Mouse (Mus musculus): ENCODE results near the gene Efcab12. TPM values are rescaled to one million over a fixed set of nuclear protein-coding genes. Genes with fewer than 3 reads are reported as not detected.
A peak's percentile ranks its signal among the peaks of the same experiment; 100 is the strongest.

Gene Efcab12
- polyA plus RNA-seq, 1 experiment from 2014 or later, result 0.27 TPM

GRCm38 (mm10) chr6:115865246-115865645 is 27.0 kb upstream of the Efcab12 start:
- no peak for DNase-seq (ENCODE audit: low spot score)
- H3K4me2 ChIP-seq, result no peak overlapping the region
- H3K9ac ChIP-seq (ENCODE audit: low read depth, low read length), result no peak overlapping the region
- no peaks in the 10 kb centered on the region for H3K9me3 ChIP-seq (ENCODE audit: control insufficient read depth, low read length)
- WGBS, result 88% methylated on average over 4 of the region's 4 CpGs
- H3K27me3 ChIP-seq (replicated peaks; ENCODE audit: control insufficient read depth, insufficient read depth, low read length), result no peaks in the 10 kb centered on the region
- ATAC-seq (replicated peaks; ENCODE audit: low FRiP score), result no peak
- 0 out of 2 replicates have a peak, but pooled peaks cover under 1% of the 10 kb centered on the region for H3K4me1 ChIP-seq (replicated peaks; ENCODE audit: control insufficient read depth, insufficient read depth, low read length)
- H3K27ac ChIP-seq (ENCODE audit: low read depth, low read length), result no peak overlapping the region
- H3K4me3 ChIP-seq (ENCODE audit: low read depth, low read length), result no peak overlapping the region
- no peaks in the 10 kb centered on the region for H3K36me3 ChIP-seq (ENCODE audit: control insufficient read depth, insufficient read depth, low read length)

GRCm38 (mm10) chr6:115863340-115863841 is 25.2 kb upstream of the Efcab12 start:
- ATAC-seq (replicated peaks; ENCODE audit: low FRiP score), result no peak
- no peak overlapping the region for H3K4me2 ChIP-seq
- no peaks in the 10 kb centered on the region for H3K36me3 ChIP-seq (ENCODE audit: control insufficient read depth, insufficient read depth, low read length)
- no peak overlapping the region for H3K4me3 ChIP-seq (ENCODE audit: low read depth, low read length)
- 0 out of 2 replicates have a peak, but pooled peaks cover 6% of the 10 kb centered on the region for H3K4me1 ChIP-seq (replicated peaks; ENCODE audit: control insufficient read depth, insufficient read depth, low read length)
- H3K27ac ChIP-seq (ENCODE audit: low read depth, low read length), result no peak overlapping the region
- 65% methylated on average over 7 of the region's 7 CpGs for WGBS
- no peaks in the 10 kb centered on the region for H3K27me3 ChIP-seq (replicated peaks; ENCODE audit: control insufficient read depth, insufficient read depth, low read length)
- no peaks in the 10 kb centered on the region for H3K9me3 ChIP-seq (ENCODE audit: control insufficient read depth, low read length)
- no peak for DNase-seq (ENCODE audit: low spot score)
- no peak overlapping the region for H3K9ac ChIP-seq (ENCODE audit: low read depth, low read length)

GRCm38 (mm10) chr6:115860027-115860556 is 21.9 kb upstream of the Efcab12 start:
- Histone ChIP-seq H3K27me3 (replicated peaks; ENCODE audit: control insufficient read depth, insufficient read depth, low read length) (no peaks in the 10 kb centered on the region), H3K9me3 (ENCODE audit: control insufficient read depth, low read length) (no peaks in the 10 kb centered on the region), H3K4me3 (ENCODE audit: low read depth, low read length) (no peak overlapping the region), H3K27ac (ENCODE audit: low read depth, low read length) (no peak overlapping the region), H3K36me3 (ENCODE audit: control insufficient read depth, insufficient read depth, low read length) (no peaks in the 10 kb centered on the region), H3K4me2 (no peak overlapping the region), H3K4me1 (replicated peaks; ENCODE audit: control insufficient read depth, insufficient read depth, low read length) (0 out of 2 replicates have a peak, but pooled peaks cover 6% of the 10 kb centered on the region), H3K9ac (ENCODE audit: low read depth, low read length) (no peak overlapping the region)
- 58% methylated on average over 7 of the region's 7 CpGs for WGBS
- DNase-seq (ENCODE audit: low spot score) (no peak), ATAC-seq (replicated peaks; ENCODE audit: low FRiP score) (no peak)

- no peaks in the 10 kb centered on the region for H3K9me3 ChIP-seq (ENCODE audit: control insufficient read depth, low read length)
- H3K36me3 ChIP-seq (ENCODE audit: control insufficient read depth, insufficient read depth, low read length), result no peaks in the 10 kb centered on the region
- H3K4me1 ChIP-seq (replicated peaks; ENCODE audit: control insufficient read depth, insufficient read depth, low read length), result 0 out of 2 replicates have a peak, but pooled peaks cover 6% of the 10 kb centered on the region
- no peaks in the 10 kb centered on the region for H3K27me3 ChIP-seq (replicated peaks; ENCODE audit: control insufficient read depth, insufficient read depth, low read length)
- DNase-seq (ENCODE audit: low spot score), result no peak
- no peak overlapping the region for H3K9ac ChIP-seq (ENCODE audit: low read depth, low read length)
- H3K4me2 ChIP-seq, result peak overlapping the region; percentile 5; the same call in 1 of the 2 replicates
- WGBS, result 46% methylated on average over 4 of the region's 4 CpGs
- H3K27ac ChIP-seq (ENCODE audit: low read depth, low read length), result peak overlapping the region; percentile 22; the same call in 1 of the 2 replicates
- ATAC-seq (replicated peaks; ENCODE audit: low FRiP score), result no peak
- no peak overlapping the region for H3K4me3 ChIP-seq (ENCODE audit: low read depth, low read length)
Measured at GRCm38 (mm10) chr6:115859258-115859657, 21.0 kb upstream of the Efcab12 start.

- H3K9me3 ChIP-seq (ENCODE audit: control insufficient read depth, low read length), result no peaks in the 10 kb centered on the region
- DNase-seq (ENCODE audit: low spot score), result no peak
- no peak overlapping the region for H3K4me3 ChIP-seq (ENCODE audit: low read depth, low read length)
- no peak overlapping the region for H3K4me2 ChIP-seq
- H3K9ac ChIP-seq (ENCODE audit: low read depth, low read length), result no peak overlapping the region
- WGBS, result 72% methylated on average over 4 of the region's 4 CpGs
- ATAC-seq (replicated peaks; ENCODE audit: low FRiP score), result no peak
- H3K27me3 ChIP-seq (replicated peaks; ENCODE audit: control insufficient read depth, insufficient read depth, low read length), result no peaks in the 10 kb centered on the region
- no peaks in the 10 kb centered on the region for H3K36me3 ChIP-seq (ENCODE audit: control insufficient read depth, insufficient read depth, low read length)
- H3K27ac ChIP-seq (ENCODE audit: low read depth, low read length), result no peak overlapping the region
- peaks cover 14% of the 10 kb centered on the region for H3K4me1 ChIP-seq (replicated peaks; ENCODE audit: control insufficient read depth, insufficient read depth, low read length)
Measured at GRCm38 (mm10) chr6:115856361-115856745, 18.1 kb upstream of the Efcab12 start.

GRCm38 (mm10) chr6:115855733-115856360 is 17.6 kb upstream of the Efcab12 start:
- WGBS, result 79% methylated on average over 3 of the region's 3 CpGs
- Histone ChIP-seq H3K27me3 (replicated peaks; ENCODE audit: control insufficient read depth, insufficient read depth, low read length) (no peaks in the 10 kb centered on the region), H3K9ac (ENCODE audit: low read depth, low read length) (no peak overlapping the region), H3K9me3 (ENCODE audit: control insufficient read depth, low read length) (no peaks in the 10 kb centered on the region), H3K4me2 (no peak overlapping the region), H3K36me3 (ENCODE audit: control insufficient read depth, insufficient read depth, low read length) (no peaks in the 10 kb centered on the region), H3K4me1 (replicated peaks; ENCODE audit: control insufficient read depth, insufficient read depth, low read length) (peaks cover 14% of the 10 kb centered on the region), H3K27ac (ENCODE audit: low read depth, low read length) (no peak overlapping the region), H3K4me3 (ENCODE audit: low read depth, low read length) (no peak overlapping the region)
- ATAC-seq (replicated peaks; ENCODE audit: low FRiP score) (no peak), DNase-seq (ENCODE audit: low spot score) (no peak)

- Histone ChIP-seq H3K9me3 (ENCODE audit: control insufficient read depth, low read length) (no peaks in the 10 kb centered on the region), H3K36me3 (ENCODE audit: control insufficient read depth, insufficient read depth, low read length) (peaks cover 6% of the 10 kb centered on the region; the same call in 1 of the 2 replicates), H3K27me3 (replicated peaks; ENCODE audit: control insufficient read depth, insufficient read depth, low read length) (no peaks in the 10 kb centered on the region), H3K4me1 (replicated peaks; ENCODE audit: control insufficient read depth, insufficient read depth, low read length) (peaks cover 11% of the 10 kb centered on the region), H3K4me3 (ENCODE audit: low read depth, low read length) (no peak overlapping the region), H3K27ac (ENCODE audit: low read depth, low read length) (no peak overlapping the region), H3K9ac (ENCODE audit: low read depth, low read length) (no peak overlapping the region), H3K4me2 (no peak overlapping the region)
- WGBS, result 67% methylated on average over 2 of the region's 2 CpGs
- ATAC-seq (replicated peaks; ENCODE audit: low FRiP score), result no peak
- DNase-seq (ENCODE audit: low spot score), result no peak
Measured at GRCm38 (mm10) chr6:115854432-115854831, 16.2 kb upstream of the Efcab12 start.

GRCm38 (mm10) chr6:115853985-115854384 is 15.8 kb upstream of the Efcab12 start:
- DNase-seq (ENCODE audit: low spot score) (no peak), ATAC-seq (replicated peaks; ENCODE audit: low FRiP score) (no peak)
- Histone ChIP-seq H3K27ac (ENCODE audit: low read depth, low read length) (peak overlapping the region; percentile 50), H3K27me3 (replicated peaks; ENCODE audit: control insufficient read depth, insufficient read depth, low read length) (no peaks in the 10 kb centered on the region), H3K4me2 (peak overlapping the region; percentile 65), H3K36me3 (ENCODE audit: control insufficient read depth, insufficient read depth, low read length) (peaks cover 6% of the 10 kb centered on the region; the same call in 1 of the 2 replicates), H3K9ac (ENCODE audit: low read depth, low read length) (peak overlapping the region; percentile 47), H3K4me1 (replicated peaks; ENCODE audit: control insufficient read depth, insufficient read depth, low read length) (peaks cover 10% of the 10 kb centered on the region), H3K4me3 (ENCODE audit: low read depth, low read length) (peak overlapping the region; percentile 76), H3K9me3 (ENCODE audit: control insufficient read depth, low read length) (no peaks in the 10 kb centered on the region)
- WGBS, result 52% methylated on average over 7 of the region's 7 CpGs

Data from liver, embryonic 11.5 days (tissue).